Mouse (Mus musculus) megakaryocyte progenitor cell, adult 5-6 weeks (primary cell): ENCODE results near the gene Ccr8. TPM values are rescaled to one million over a fixed set of nuclear protein-coding genes. Genes with fewer than 3 reads are reported as not detected.
"Not testable (repeated sequence)": the region's sequence is repeated elsewhere in the genome, so short reads cannot be mapped to it uniquely, and the experiment has no call there.

Source experiments
- ATAC-seq: replicated peaks from 2 replicates; pipeline ENCODE4 v1.8.0; 2016; ENCODE audit warnings: mild to moderate bottlenecking, moderate TSS enrichment, inconsistent platforms; ENCODE audit not compliant: poor library complexity
- total RNA-seq, 2 experiments: library from RNA; stranded (forward) in 1 of 2; stranded (reverse) in 1 of 2; fragments of 157-497, 149-512 nt in 1 of 2; fragments of 200-1000 nt in 1 of 2; gene quantifications; 2 replicates each; pipeline versions ENCODE4 v1.2.3 to v1.2.4; 2015 to 2017

Ccr8 gene
- total RNA-seq, 2 experiments from 2014 or later, result not detected

- ATAC-seq, result no peak
These were observed 2.8 kb upstream of the Ccr8 start for GRCm38 (mm10) chr9:120089125-120089524.

GRCm38 (mm10) chr9:120091086-120091485, 828 bp upstream of the Ccr8 start:
- no peak for ATAC-seq

GRCm38 (mm10) chr9:120093701-120094100, 1.8 kb downstream of the Ccr8 start:
- no peak for ATAC-seq

- no peak for ATAC-seq
These were observed 4.0 kb downstream of the Ccr8 start for GRCm38 (mm10) chr9:120095886-120096285.

- peak; percentile 96 for ATAC-seq
These were observed 6.8 kb downstream of the Ccr8 start for GRCm38 (mm10) chr9:120098682-120099081.

- ATAC-seq, result no peak
These were observed 7.4 kb downstream of the Ccr8 start for GRCm38 (mm10) chr9:120099304-120099703.

- ATAC-seq, result peak; percentile 48; the same call in 1 of the 2 replicates
These were observed 9.3 kb downstream of the Ccr8 start for GRCm38 (mm10) chr9:120101165-120101564.

- not testable (repeated sequence) for ATAC-seq
These were observed 17.0 kb downstream of the Ccr8 start for GRCm38 (mm10) chr9:120108953-120109352.

- ATAC-seq, result peak; percentile 82
These were observed 18.5 kb downstream of the Ccr8 start, which contains the start of gene Slc25a38 for GRCm38 (mm10) chr9:120110211-120111018. TSS of gene Slc25a38 (plus strand) at chr9:120110374.

GRCm38 (mm10) chr9:120111156-120111945, 19.4 kb downstream of the Ccr8 start:
- no peak for ATAC-seq

- ATAC-seq, result peak; percentile 27
These were observed 20.6 kb downstream of the Ccr8 start for GRCm38 (mm10) chr9:120112472-120112871.

GRCm38 (mm10) chr9:120113456-120113855, 21.5 kb downstream of the Ccr8 start:
- ATAC-seq, result no peak

GRCm38 (mm10) chr9:120114051-120114788, 22.3 kb downstream of the Ccr8 start:
- ATAC-seq, result no peak

- ATAC-seq, result no peak
These were observed 22.9 kb downstream of the Ccr8 start for GRCm38 (mm10) chr9:120114789-120115151.

- peak; percentile 65 for ATAC-seq
These were observed 23.7 kb downstream of the Ccr8 start for GRCm38 (mm10) chr9:120115580-120115979.

- ATAC-seq, result peak; percentile 38
These were observed 24.3 kb downstream of the Ccr8 start for GRCm38 (mm10) chr9:120116184-120116624.

GRCm38 (mm10) chr9:120118212-120118611, 26.3 kb downstream of the Ccr8 start:
- ATAC-seq, result peak; percentile 27

GRCm38 (mm10) chr9:120120503-120120902, 28.6 kb downstream of the Ccr8 start:
- ATAC-seq, result no peak

- no peak for ATAC-seq
These were observed 35.0 kb downstream of the Ccr8 start for GRCm38 (mm10) chr9:120126868-120127267.

- peak; percentile 85 for ATAC-seq
These were observed 35.8 kb downstream of the Ccr8 start, which contains the start of gene Rpsa for GRCm38 (mm10) chr9:120127538-120128251. TSS of gene Rpsa (plus strand) at chr9:120127689.
